26 mouse cellular contexts compared by ENCODE assay signal in genomic region chr11:50648143-50648807, GRCm38 (mm10). TPM values are rescaled to one million over a fixed set of nuclear protein-coding genes. Genes with fewer than 3 reads are reported as not detected.
DNase-seq lines count a peak whose midpoint lies in the region; ATAC-seq and TF ChIP-seq lines count a peak whose summit lies in the region.
"Had no signal": no experiment of that assay in that cellular context is flagged by ENCODE, and none has a peak within 500 bp of the region (broad histone marks: within the 10 kb centered on the region; RNA-seq: fewer than 3 reads in every experiment).

No protein-coding gene starts in this region.

- H3K4me1 ChIP-seq in heart, adult 2 months (ENCODE audit: control insufficient read depth, insufficient read depth, low read length): peaks cover 5% of the 10 kb centered on the region
- 0 out of 2 replicates have a peak, but pooled peaks cover 3% of the 10 kb centered on the region for H3K4me1 ChIP-seq in lung, embryonic 14.5 days (ENCODE audit: insufficient read depth)
- H3K4me1 ChIP-seq in lung, adult 2 months (ENCODE audit: control insufficient read depth, insufficient read depth, low read length): peaks cover 5% of the 10 kb centered on the region; the same call in 1 of the 2 replicates
- no peaks in the 10 kb centered on the region for H3K4me1 ChIP-seq in lung, postnatal 0 days (ENCODE audit: insufficient read depth, low read depth, low read length)
- H3K4me1 ChIP-seq: embryonic facial prominence, embryonic 10.5 days; forebrain, embryonic 13.5 days had no signal

- peak overlapping the region; percentile 24 for H3K27ac ChIP-seq in gastrocnemius, adult 2 months
- H3K27ac ChIP-seq in heart, adult 2 months: peak overlapping the region; percentile 32
- H3K27ac ChIP-seq in lung, embryonic 14.5 days (ENCODE audit: low read depth): no peak overlapping the region
- H3K27ac ChIP-seq in lung, postnatal 0 days (ENCODE audit: low read length): peak overlapping the region; percentile 14; the same call in 1 of the 2 replicates
- H3K27ac ChIP-seq: embryonic facial prominence, embryonic 10.5 days; embryonic facial prominence, embryonic 13.5 days; forebrain, embryonic 13.5 days; heart, embryonic 13.5 days; hindbrain, embryonic 14.5 days; hindbrain, postnatal 0 days had no signal

- 75% methylated on average over 4 of the region's 4 CpGs for WGBS in heart, adult 2 months
- 57% methylated on average over 4 of the region's 4 CpGs for WGBS in lung, embryonic 14.5 days
- 65% methylated on average over 4 of the region's 4 CpGs for WGBS in lung, adult 2 months
- 62% methylated on average over 4 of the region's 4 CpGs for WGBS in lung, postnatal 0 days

- no peaks in the 10 kb centered on the region for H3K27me3 ChIP-seq in heart, adult 2 months (ENCODE audit: control insufficient read depth, insufficient read depth, low read length)
- H3K27me3 ChIP-seq in lung, embryonic 14.5 days (ENCODE audit: insufficient read depth, low read length): no peaks in the 10 kb centered on the region
- H3K27me3 ChIP-seq in lung, postnatal 0 days (replicated peaks; ENCODE audit: insufficient read depth, low read length): no peaks in the 10 kb centered on the region
- H3K27me3 ChIP-seq: embryonic facial prominence, embryonic 13.5 days; forebrain, embryonic 13.5 days; heart, embryonic 13.5 days had no signal

- ATAC-seq in lung, embryonic 14.5 days (ENCODE audit: insufficient read depth): peak; percentile 74
- peak; percentile 81 for ATAC-seq in lung, postnatal 0 days
- ATAC-seq: activated CD4-positive, CD25-positive, alpha-beta regulatory T cell, adult 4 months; forebrain, embryonic 13.5 days; forebrain, embryonic 16.5 days; hindbrain, postnatal 0 days; inflammation-experienced regulatory T-cells, adult 6 months; intestine, embryonic 16.5 days had no signal

- H3K4me3 ChIP-seq in gastrocnemius, adult 2 months: no peak overlapping the region
- H3K4me3 ChIP-seq in heart, adult 2 months: no peak overlapping the region
- no peak overlapping the region for H3K4me3 ChIP-seq in lung, embryonic 14.5 days (ENCODE audit: low read depth, low read length)
- no peak overlapping the region for H3K4me3 ChIP-seq in lung, adult 2 months (replicated peaks; ENCODE audit: extremely low read depth, low read depth, low read length)
- H3K4me3 ChIP-seq in lung, postnatal 0 days (ENCODE audit: low read depth, low read length): no peak overlapping the region
- H3K4me3 ChIP-seq: embryonic facial prominence, embryonic 10.5 days; embryonic facial prominence, embryonic 13.5 days; erythroblast, embryonic 14.5 days; forebrain, embryonic 13.5 days; heart, embryonic 13.5 days had no signal

- no peak overlapping the region for H3K9ac ChIP-seq in heart, adult 2 months (ENCODE audit: low read depth, low read length)
- H3K9ac ChIP-seq in lung, embryonic 14.5 days: no peak overlapping the region
- no peak overlapping the region for H3K9ac ChIP-seq in lung, postnatal 0 days (replicated peaks; ENCODE audit: low read depth)
- H3K9ac ChIP-seq: embryonic facial prominence, embryonic 13.5 days; forebrain, embryonic 13.5 days; heart, embryonic 13.5 days; hindbrain, embryonic 14.5 days had no signal

- intact Hi-C loops in gastrocnemius, adult 2 months (cut with DNase I): no loop called here
- intact Hi-C loops in heart, adult 2 months (cut with DNase I): loop anchor here (2.0 kb wide), 1 partner anchor 15 kb away; no protein-coding TSS in a partner anchor
- intact Hi-C loops in heart, postnatal 14 days (cut with DNase I): no loop called here

- no peak for TF ChIP-seq EP300 in heart, adult 2 months (IDR thresholded peaks at IDR 0.05; ENCODE audit: insufficient read depth, low read depth, low read length)
- peak; percentile 49; the same call in 1 of the 2 replicates for TF ChIP-seq EP300 in lung, postnatal 0 days (IDR thresholded peaks at IDR 0.05)

- peaks cover 7% of the 10 kb centered on the region; the same call in 1 of the 2 replicates for H3K9me3 ChIP-seq in lung, embryonic 14.5 days (ENCODE audit: low read depth, low read length)
- H3K9me3 ChIP-seq in lung, postnatal 0 days (ENCODE audit: low read length): peaks cover 2% of the 10 kb centered on the region; the same call in 1 of the 2 replicates
- H3K9me3 ChIP-seq: embryonic facial prominence, embryonic 10.5 days had no signal

- no peaks in the 10 kb centered on the region for H3K36me3 ChIP-seq in heart, adult 2 months (ENCODE audit: control insufficient read depth, insufficient read depth, low read length)
- no peaks in the 10 kb centered on the region for H3K36me3 ChIP-seq in lung, embryonic 14.5 days (ENCODE audit: insufficient read depth)
- no peaks in the 10 kb centered on the region for H3K36me3 ChIP-seq in lung, postnatal 0 days (ENCODE audit: insufficient read depth, low read length)
- H3K36me3 ChIP-seq: embryonic facial prominence, embryonic 10.5 days; embryonic facial prominence, embryonic 13.5 days; heart, embryonic 13.5 days had no signal

- H3K79me2 ChIP-seq in heart, adult 2 months (replicated peaks; ENCODE audit: control insufficient read depth, insufficient read depth, low read length): no peaks in the 10 kb centered on the region; the same call in 1 of the 2 replicates

- no peak overlapping the region for H3K4me2 ChIP-seq in lung, embryonic 14.5 days
- H3K4me2 ChIP-seq in lung, postnatal 0 days (replicated peaks; ENCODE audit: low read depth, low read length): no peak overlapping the region
- H3K4me2 ChIP-seq: embryonic facial prominence, embryonic 13.5 days; forebrain, embryonic 13.5 days; heart, embryonic 13.5 days; hindbrain, embryonic 14.5 days had no signal

- no peak for TF ChIP-seq CTCF in gastrocnemius, adult 2 months (IDR thresholded peaks at IDR 0.05)
- TF ChIP-seq CTCF in heart, adult 2 months (IDR thresholded peaks at IDR 0.05): no peak
- no peak for TF ChIP-seq CTCF in lung, embryonic 14.5 days (IDR thresholded peaks at IDR 0.05; ENCODE audit: low read depth)
- TF ChIP-seq CTCF in lung, adult 2 months (IDR thresholded peaks at IDR 0.05; ENCODE audit: insufficient read depth, low read length): no peak
- no peak for TF ChIP-seq CTCF in lung, postnatal 0 days (IDR thresholded peaks at IDR 0.05)

- no peak for TF ChIP-seq POLR2A in heart, adult 2 months (IDR thresholded peaks at IDR 0.05; ENCODE audit: insufficient read depth, low read depth, low read length)
- TF ChIP-seq POLR2A in lung, adult 2 months (IDR thresholded peaks at IDR 0.05; ENCODE audit: borderline replicate concordance, extremely low read depth, low read depth, low read length): no peak

- DNase-seq in gastrocnemius, adult 2 months: no peak
- no peak for DNase-seq in gastrocnemius, postnatal 25 days
- DNase-seq in heart, adult 2 months: peak in 1 of 2 experiments; percentile 53
- no peak for DNase-seq in heart, postnatal 14 days
- DNase-seq in lung, embryonic 14.5 days: peak; percentile 74
- DNase-seq in lung, adult 2 months: no peak
- peak; percentile 82 for DNase-seq in lung, postnatal 0 days (ENCODE audit: low spot score)
- no peak for DNase-seq in lung, postnatal 4 days
- DNase-seq: adrenal gland, adult 8-10 months; adrenal gland, postnatal 25 days; cerebellum, adult 11-12 months; cerebellum, adult 8-10 months; cerebellum, postnatal 36 days; embryo, embryonic 11 days; gastrocnemius, postnatal 14 days had no signal

RNA-seq across cellular contexts. Expression of gene Adamts2, which starts 46.4 kb away (rescaled TPM):
- 1 to 10 TPM; 6.1 to 9.8 TPM for total RNA-seq in gastrocnemius, adult 2 months (2021)
- total RNA-seq in gastrocnemius, postnatal 25 days (2021): 10 to 100 TPM; 15.1 to 16.4 TPM
- 10 to 100 TPM in 1 of 2 experiments, 1 to 10 TPM in 1; 8.0 to 10.6 TPM for total RNA-seq in heart, adult 2 months (2021)
- 14.4 and 18.9 TPM in 2 replicates for polyA plus RNA-seq in heart, adult 2 months (2012; rRNA removed)
- 10 to 100 TPM; 26.4 to 30.9 TPM for total RNA-seq in heart, postnatal 14 days (2021)
- polyA plus RNA-seq in lung, embryonic 14.5 days (2014; fragmentation: Nextera tagmentation; extraction: Ambion mirVana): 9.5 and 10.9 TPM in 2 replicates
- 27.4 and 32.8 TPM in 2 replicates for polyA plus RNA-seq in lung, adult 2 months (2012; rRNA removed)
- 28.4 and 29.4 TPM in 2 replicates for polyA plus RNA-seq in lung, postnatal 0 days (2015; fragmentation: Nextera tagmentation; extraction: Ambion mirVana)
- polyA plus RNA-seq: activated CD4-positive, CD25-positive, alpha-beta regulatory T cell, adult 4 months; erythroblast, embryonic 14.5 days; inflammation-experienced regulatory T-cells, adult 6 months had no signal

Comparison
In these comparisons a context has a peak if more than half of its experiments do, and no peak if none do; other contexts are left out.
1. DNase-seq: peak in lung, embryonic 14.5 days (single experiment) and lung, postnatal 0 days (single experiment); none in gastrocnemius, adult 2 months (single experiment), gastrocnemius, postnatal 25 days (single experiment), heart, postnatal 14 days (0 of 2), lung, adult 2 months (single experiment) and lung, postnatal 4 days (0 of 2).